Mouse (Mus musculus): ENCODE data around the gene Mrgprb4.

Mrgprb4 gene

DNA sequence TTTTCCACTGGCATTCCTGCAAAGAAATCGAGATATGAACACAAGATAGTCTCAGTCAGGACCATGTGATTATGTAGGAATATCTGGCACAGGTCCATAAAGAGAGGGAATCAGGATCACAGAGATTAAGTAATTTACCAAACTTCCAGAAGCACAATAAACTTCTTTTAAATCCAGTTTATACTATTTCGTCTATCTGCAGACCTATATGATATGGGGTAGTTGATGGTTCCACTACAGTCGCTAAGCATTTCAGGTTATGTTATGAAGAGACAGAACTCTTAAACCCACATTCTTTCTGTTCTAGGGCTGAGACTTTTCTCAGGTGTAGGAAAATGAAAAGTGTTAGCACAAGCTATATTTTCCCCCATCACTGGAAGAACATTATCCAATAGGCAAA is at the start of gene Mrgprb4:
Mrgprb4 (minus strand) TSS at position 101 of the 400 bp plus-strand sequence.
- no peak for DNase-seq

DNA sequence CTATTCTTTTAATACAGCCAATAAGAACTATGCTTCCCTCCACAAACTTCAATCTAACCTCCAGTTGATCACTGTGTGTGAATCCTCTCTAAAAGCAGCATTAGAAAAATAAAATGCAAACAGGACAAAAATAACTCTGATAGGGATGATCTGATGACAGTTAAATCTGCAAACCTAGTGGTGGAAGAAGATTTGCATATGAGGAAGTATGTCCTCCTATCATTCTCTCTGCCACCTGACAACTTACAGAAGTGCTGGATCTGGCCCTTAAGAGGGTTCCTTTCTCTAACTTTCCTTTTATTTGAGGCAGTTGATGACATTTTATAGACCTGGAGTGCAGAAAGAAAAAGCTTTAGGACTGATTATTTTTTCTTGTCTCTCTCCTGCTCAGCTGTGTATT is 27.0 kb upstream of the Mrgprb4 start:
- no peak for DNase-seq

DNA sequence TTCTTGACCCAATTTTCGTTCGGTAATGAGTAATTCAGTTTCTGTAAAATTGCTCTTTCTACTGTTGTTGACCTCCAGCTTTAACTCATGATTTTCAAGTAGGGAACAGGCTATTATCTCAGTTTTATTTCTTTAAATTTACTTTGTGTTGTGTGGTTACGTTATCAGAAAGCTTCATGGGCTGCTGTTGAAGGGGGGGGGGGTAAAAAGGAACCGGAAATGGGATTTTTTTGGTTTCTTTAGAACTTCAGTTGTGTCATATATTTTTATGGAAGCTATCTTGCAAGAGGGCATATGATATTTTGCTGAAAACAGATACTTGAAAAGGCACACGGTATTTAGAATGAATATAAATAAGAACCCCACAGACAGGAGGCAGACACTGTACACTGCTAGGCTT is 26.0 kb upstream of the Mrgprb4 start:
- DNase-seq = no peak

DNA sequence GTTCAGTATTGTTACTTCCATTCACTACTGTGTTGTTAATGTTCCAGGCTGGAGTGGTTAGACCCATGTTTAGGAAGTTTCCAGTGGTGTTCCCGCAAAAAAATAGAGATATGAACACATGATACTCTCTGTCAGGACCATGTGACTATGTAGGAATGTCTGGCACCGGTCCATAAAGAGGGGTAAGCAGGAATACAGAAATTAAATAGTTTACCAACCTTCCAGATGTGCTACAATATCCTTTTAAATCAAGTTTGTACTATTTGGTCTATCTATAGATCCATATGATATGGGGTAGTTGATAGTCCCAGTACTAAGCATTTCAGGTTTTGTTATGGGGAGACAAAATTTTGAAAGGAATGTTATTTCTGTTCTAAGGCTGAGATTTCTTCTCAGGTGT is 30.2 kb downstream of the Mrgprb4 start, which contains the start of gene Mrgprb5:
Mrgprb5 (minus strand) TSS at position 101 of the 400 bp plus-strand sequence.
- DNase-seq = no peak

DNA sequence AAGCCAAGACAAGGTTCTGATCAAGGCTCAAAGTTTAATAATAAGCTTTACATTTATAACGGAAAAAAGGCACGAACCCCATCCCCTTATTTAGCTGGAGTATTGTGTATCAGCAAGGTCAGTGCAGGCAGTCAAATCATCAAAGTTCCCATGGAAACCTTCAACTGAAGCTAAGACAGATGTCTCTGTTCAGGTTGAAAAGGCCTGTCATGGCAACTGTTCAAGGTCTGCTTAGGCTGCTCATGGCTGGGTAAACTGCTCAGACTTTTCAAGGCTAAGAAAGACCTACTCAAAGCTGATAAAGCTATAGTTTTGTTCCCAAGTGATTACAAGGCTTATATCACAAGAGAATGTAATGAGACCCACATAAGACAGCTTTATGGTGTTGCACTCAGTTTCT is 31.6 kb downstream of the Mrgprb4 start:
- no peak for DNase-seq

All from right cerebral cortex, adult 18-20 months (tissue).